In genomic region chr11:34010859-34011172, GRCm38 (mm10) we compare ENCODE assay signal across 8 mouse cellular contexts. TPM values are rescaled to one million over a fixed set of nuclear protein-coding genes. Genes with fewer than 3 reads are reported as not detected.
A peak's percentile ranks its signal among the peaks of the same experiment; 100 is the strongest.
DNase-seq lines count a peak whose midpoint lies in the region; ATAC-seq lines count a peak whose summit lies in the region.

No protein-coding gene starts in this region.

- peak; percentile 17 for DNase-seq in kidney, adult 9 months
- peak; percentile 50 for DNase-seq in fibroblast of lung, adult 2 months (ENCODE audit: low read depth)
- peak; percentile 40 to 54 for DNase-seq in natural killer cell, adult 2 months (ENCODE audit: low spot score in 2 of 2)
- DNase-seq in cerebellum, adult 18-20 months = no peak
- DNase-seq in cerebellum, adult 9-10 months = no peak

- H3K27ac ChIP-seq in kidney, embryonic 14.5 days (ENCODE audit: low read depth, low read length) = no peak overlapping the region
- 0 out of 2 replicates have a peak overlapping the region, but pooled peaks have one; percentile 50 for H3K27ac ChIP-seq in limb, embryonic 12.5 days
- H3K27ac ChIP-seq in forebrain, embryonic 15.5 days (replicated peaks) = no peak overlapping the region

- no peaks in the 10 kb centered on the region for H3K36me3 ChIP-seq in kidney, embryonic 14.5 days (ENCODE audit: control insufficient read depth, insufficient read depth, low read length)
- H3K36me3 ChIP-seq in limb, embryonic 12.5 days = no peaks in the 10 kb centered on the region
- no peaks in the 10 kb centered on the region for H3K36me3 ChIP-seq in forebrain, embryonic 15.5 days

- no peak for ATAC-seq in kidney, embryonic 14.5 days (ENCODE audit: low FRiP score, low TSS enrichment)
- peak; percentile 80 for ATAC-seq in limb, embryonic 12.5 days (ENCODE audit: insufficient number of reproducible peaks, insufficient read depth, low FRiP score, low TSS enrichment, low read depth)
- no peak for ATAC-seq in forebrain, embryonic 15.5 days (replicated peaks)

- WGBS in kidney, embryonic 14.5 days = 68% methylated on average over 4 of the region's 4 CpGs
- 48% methylated on average over 4 of the region's 4 CpGs for WGBS in limb, embryonic 12.5 days
- 83% methylated on average over 4 of the region's 4 CpGs for WGBS in forebrain, embryonic 15.5 days

- H3K9ac ChIP-seq in kidney, embryonic 14.5 days (ENCODE audit: low read depth, low read length) = no peak overlapping the region
- no peak overlapping the region for H3K9ac ChIP-seq in limb, embryonic 12.5 days (replicated peaks)
- no peak overlapping the region for H3K9ac ChIP-seq in forebrain, embryonic 15.5 days (replicated peaks)

- H3K4me2 ChIP-seq in kidney, embryonic 14.5 days (replicated peaks; ENCODE audit: low read depth, low read length) = no peak overlapping the region
- H3K4me2 ChIP-seq in limb, embryonic 12.5 days = no peak overlapping the region
- H3K4me2 ChIP-seq in forebrain, embryonic 15.5 days (replicated peaks) = no peak overlapping the region

- no peak overlapping the region for H3K4me3 ChIP-seq in kidney, embryonic 14.5 days (ENCODE audit: low read length)
- H3K4me3 ChIP-seq in limb, embryonic 12.5 days (replicated peaks) = no peak overlapping the region
- no peak overlapping the region for H3K4me3 ChIP-seq in forebrain, embryonic 15.5 days

- H3K4me1 ChIP-seq in kidney, embryonic 14.5 days (ENCODE audit: control insufficient read depth, insufficient read depth, low read length) = no peaks in the 10 kb centered on the region
- peaks cover 7% of the 10 kb centered on the region for H3K4me1 ChIP-seq in limb, embryonic 12.5 days (replicated peaks)
- no peaks in the 10 kb centered on the region for H3K4me1 ChIP-seq in forebrain, embryonic 15.5 days

- H3K27me3 ChIP-seq in kidney, embryonic 14.5 days (ENCODE audit: control insufficient read depth, insufficient read depth, low read length) = no peaks in the 10 kb centered on the region
- no peaks in the 10 kb centered on the region for H3K27me3 ChIP-seq in limb, embryonic 12.5 days
- H3K27me3 ChIP-seq in forebrain, embryonic 15.5 days = no peaks in the 10 kb centered on the region

- H3K9me3 ChIP-seq in kidney, embryonic 14.5 days (ENCODE audit: control insufficient read depth, low read length) = no peaks in the 10 kb centered on the region
- no peaks in the 10 kb centered on the region for H3K9me3 ChIP-seq in limb, embryonic 12.5 days
- H3K9me3 ChIP-seq in forebrain, embryonic 15.5 days = no peaks in the 10 kb centered on the region

RNA-seq across cellular contexts. Expression of gene Kcnip1, which starts 17.9 kb away (rescaled TPM):
- 0.24 and 0.74 TPM in 2 replicates for polyA plus RNA-seq in kidney, embryonic 14.5 days (2014; fragmentation: Nextera tagmentation; extraction: Ambion mirVana)
- polyA plus RNA-seq in limb, embryonic 12.5 days (2016; fragmentation: Nextera tagmentation; extraction: Ambion mirVana) = 2.4 and 2.8 TPM in 2 replicates
- 49.9 and 51.2 TPM in 2 replicates for polyA plus RNA-seq in forebrain, embryonic 15.5 days (2015; fragmentation: Nextera tagmentation; extraction: Ambion mirVana)

RNA-seq across cellular contexts. Expression of gene Lcp2, which starts 35.9 kb away (rescaled TPM):
- polyA plus RNA-seq in kidney, embryonic 14.5 days (2014; fragmentation: Nextera tagmentation; extraction: Ambion mirVana) = 1.6 and 1.9 TPM in 2 replicates
- 1.3 and 2.3 TPM in 2 replicates for polyA plus RNA-seq in limb, embryonic 12.5 days (2016; fragmentation: Nextera tagmentation; extraction: Ambion mirVana)
- polyA plus RNA-seq in forebrain, embryonic 15.5 days (2015; fragmentation: Nextera tagmentation; extraction: Ambion mirVana) = 1.3 TPM in 2 replicates

RNA-seq across cellular contexts. Expression of gene Kcnmb1, which starts 48.0 kb away (rescaled TPM):
- 0.18 and 0.19 TPM in 2 replicates for polyA plus RNA-seq in kidney, embryonic 14.5 days (2014; fragmentation: Nextera tagmentation; extraction: Ambion mirVana)
- 0.13 and 0.15 TPM in 2 replicates for polyA plus RNA-seq in limb, embryonic 12.5 days (2016; fragmentation: Nextera tagmentation; extraction: Ambion mirVana)
- polyA plus RNA-seq in forebrain, embryonic 15.5 days (2015; fragmentation: Nextera tagmentation; extraction: Ambion mirVana) = 0.11 and 0.15 TPM in 2 replicates

Comparison
In these comparisons a context has a peak if more than half of its experiments do, and no peak if none do; other contexts are left out.
1. DNase-seq: peak in kidney, adult 9 months (single experiment), fibroblast of lung, adult 2 months (single experiment) and natural killer cell, adult 2 months (2 of 2); none in cerebellum, adult 18-20 months (0 of 2) and cerebellum, adult 9-10 months (single experiment).
2. RNA of gene Kcnip1, which starts 17.9 kb away (polyA plus RNA-seq): 49.9 to 51.2 TPM in forebrain, embryonic 15.5 days; 2.4 to 2.8 TPM in limb, embryonic 12.5 days and 0.24 to 0.74 TPM in kidney, embryonic 14.5 days; every median in the first group is over 10 times any median in the second.